Mouse (Mus musculus) liver, postnatal 0 days (tissue): ENCODE data around the gene Msl1.

Experiments used
- CTCF ChIP-seq: sonication (generic); IDR thresholded peaks from 2 replicates; pipeline ENCODE4 v1.5.1; 2016; ENCODE audit warnings: antibody characterized with exemption, low read depth
- EP300 ChIP-seq: IDR thresholded peaks from 2 replicates; pipeline ENCODE4 v1.6.1; 2016; ENCODE audit warnings: antibody characterized with exemption, low read depth, mild to moderate bottlenecking

- TF ChIP-seq CTCF: no peak
- TF ChIP-seq EP300: no peak
Observed at GRCm38 (mm10) chr11:98761939-98762338, 33.4 kb upstream of the Msl1 start.
